Mouse (Mus musculus): ENCODE results near the gene Gm29427.

The Gm29427 gene

GRCm38 (mm10) chr1:130644103-130644502 is 71.5 kb downstream of the Gm29427 start:
- no peak for DNase-seq

- DNase-seq = no peak
Observed at GRCm38 (mm10) chr1:130640967-130641366, 74.6 kb downstream of the Gm29427 start.

GRCm38 (mm10) chr1:130633761-130634410 is 81.7 kb downstream of the Gm29427 start:
- peak; percentile 50 for DNase-seq

- no peak for DNase-seq
Observed at GRCm38 (mm10) chr1:130633316-130633715, 82.3 kb downstream of the Gm29427 start.

GRCm38 (mm10) chr1:130629521-130629920 is 86.1 kb downstream of the Gm29427 start, which contains the start of gene Zp3r:
Gene Zp3r (minus strand): TSS chr1:130629621.
- DNase-seq = no peak

Data from right cerebral cortex, postnatal 25 days (tissue).